Mouse (Mus musculus) mesoderm, embryonic 11.5 days (tissue): ENCODE measurements at regions not wholly inside any gene's neighbourhood (a gene's known extent, or its start where the extent isn't known, plus 50 kb on each side); places are given as distances from the start of the nearest gene placed in this dataset.

ENCODE experiments used
- DNase-seq: peaks from one replicate; pipeline ENCODE4 v3.0.0-alpha.2; 2012; ENCODE audit warnings: low read depth, low spot score

DNA sequence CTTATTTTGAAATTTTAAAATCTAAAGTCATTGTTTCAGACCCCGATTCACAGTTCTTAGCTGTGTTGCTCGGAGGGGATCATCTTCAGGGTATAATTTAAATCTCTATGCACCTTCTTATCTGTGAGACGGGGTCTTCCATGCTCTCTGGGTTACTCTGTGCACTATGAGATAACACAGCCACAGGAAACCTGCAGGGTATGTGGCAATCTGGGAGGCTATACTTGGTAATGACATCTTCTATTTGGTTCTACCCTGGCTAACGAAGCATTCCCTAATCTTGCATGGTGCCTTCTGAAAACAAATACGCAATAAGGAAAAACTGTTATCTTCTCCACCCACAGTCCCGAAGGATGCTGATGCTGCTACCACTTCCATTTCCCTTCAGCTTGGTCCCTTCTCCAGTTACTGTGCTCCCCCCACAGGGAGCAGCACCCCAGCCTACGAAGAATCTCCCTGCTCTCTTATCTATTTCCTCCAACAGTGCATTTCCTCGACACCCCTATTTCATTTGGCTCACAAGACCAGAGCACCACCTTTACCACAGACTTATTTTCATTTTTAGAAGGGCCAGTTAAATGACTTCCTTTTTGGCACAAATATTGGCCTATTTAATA is 378.2 kb downstream of the Gm9195 start:
- no peak for DNase-seq

- no peak for DNase-seq
Measured at GRCm38 (mm10) chr14:72110689-72111088, 380.9 kb downstream of the Gm9195 start.

DNA sequence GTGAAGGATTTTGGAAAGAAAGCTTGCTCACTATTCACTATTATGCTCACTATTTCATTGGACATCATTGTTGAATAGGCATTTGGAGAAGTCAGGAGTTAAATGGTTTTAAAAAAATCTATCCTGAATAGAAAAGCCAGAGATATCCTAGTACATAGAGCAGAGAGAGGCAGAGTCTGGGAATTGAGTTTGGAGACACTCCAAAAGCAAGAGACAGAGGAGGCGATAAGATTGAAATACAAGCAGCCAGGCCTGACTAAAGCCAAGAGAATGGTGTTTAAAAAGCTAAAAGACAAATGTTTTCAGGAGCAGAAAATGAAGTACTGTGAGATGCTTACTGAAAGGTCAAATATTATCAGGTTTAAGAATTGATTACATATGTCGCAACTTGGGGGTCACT is 400.1 kb downstream of the Gm9195 start:
- no peak for DNase-seq

DNA sequence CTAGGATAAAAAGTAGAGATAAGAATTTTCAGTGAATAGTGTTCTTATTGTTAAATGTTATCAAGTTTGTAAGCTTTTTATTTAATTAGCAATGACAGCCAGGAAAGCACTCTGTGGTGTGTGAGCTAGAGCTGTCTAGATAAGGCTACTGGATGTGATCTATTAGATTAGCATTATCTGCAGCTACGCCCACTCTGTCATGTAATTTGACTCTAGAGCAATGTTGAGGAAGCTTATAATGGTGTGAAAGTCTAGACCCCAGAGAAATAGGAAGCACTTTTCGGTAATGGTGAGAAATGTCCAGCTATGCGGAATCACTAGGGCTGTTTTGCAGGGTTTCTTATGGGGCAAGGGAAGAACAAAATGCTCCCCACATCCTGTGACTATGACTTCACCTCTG is 410.2 kb downstream of the Gm9195 start:
- DNase-seq = peak; percentile 2

DNA sequence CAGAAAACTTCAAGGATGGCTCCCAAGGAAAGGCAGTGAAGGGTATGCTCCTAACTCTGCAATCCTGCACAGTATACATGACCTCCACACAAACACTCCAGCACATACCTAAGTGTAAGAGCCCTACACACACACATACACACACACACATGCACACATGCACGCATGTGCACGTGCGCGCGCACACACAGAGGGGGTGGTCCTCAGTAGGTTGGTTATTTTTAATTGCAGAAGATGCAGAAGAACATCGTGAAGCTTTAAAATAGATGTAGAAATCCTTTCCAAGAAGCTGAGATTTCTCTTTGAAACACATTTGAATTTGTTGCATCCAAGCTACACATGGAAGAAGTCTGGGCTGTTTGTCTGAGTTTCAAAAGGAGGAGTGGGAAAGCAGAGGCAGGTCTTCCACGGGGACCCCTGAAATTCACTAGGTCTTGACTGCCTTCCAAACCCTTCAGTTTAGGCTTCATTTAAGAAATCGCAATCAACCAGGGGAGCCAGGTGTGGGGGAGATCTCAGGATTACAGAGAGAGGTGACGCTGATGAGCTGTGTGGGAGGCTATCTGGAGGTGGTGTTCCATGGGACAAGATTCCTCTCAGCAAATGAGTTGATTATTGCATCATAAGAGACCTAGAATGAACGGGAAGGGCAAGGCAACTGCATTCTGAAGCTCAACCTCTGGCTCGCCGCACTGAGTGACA is 427.4 kb downstream of the Gm9195 start:
- no peak for DNase-seq

DNA sequence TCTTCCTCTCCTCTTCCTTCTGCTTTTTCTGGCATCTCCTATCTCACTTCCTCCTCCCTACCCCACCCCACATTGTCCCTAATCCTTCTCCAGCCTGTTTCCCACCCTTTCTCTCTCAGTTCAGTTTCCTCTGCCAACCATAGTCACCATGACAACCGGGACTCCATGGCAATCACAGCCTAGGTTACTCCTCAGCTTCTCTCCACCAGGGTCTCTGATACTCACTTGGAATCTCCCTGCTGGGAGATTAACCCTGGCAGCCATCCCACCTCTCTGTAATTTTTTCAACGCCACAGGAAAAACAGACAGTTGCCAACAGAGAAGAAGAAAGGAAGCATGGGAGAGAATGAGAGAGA is 448.8 kb downstream of the Gm9195 start:
- peak; percentile 4 for DNase-seq

- peak; percentile 6 for DNase-seq
Measured at GRCm38 (mm10) chr14:72042112-72042880, 449.3 kb downstream of the Gm9195 start.

- DNase-seq = no peak
Measured at GRCm38 (mm10) chr14:72030396-72030795, 461.2 kb downstream of the Gm9195 start.

GRCm38 (mm10) chr14:72027362-72028020 is 464.1 kb downstream of the Gm9195 start:
- DNase-seq = no peak

DNA sequence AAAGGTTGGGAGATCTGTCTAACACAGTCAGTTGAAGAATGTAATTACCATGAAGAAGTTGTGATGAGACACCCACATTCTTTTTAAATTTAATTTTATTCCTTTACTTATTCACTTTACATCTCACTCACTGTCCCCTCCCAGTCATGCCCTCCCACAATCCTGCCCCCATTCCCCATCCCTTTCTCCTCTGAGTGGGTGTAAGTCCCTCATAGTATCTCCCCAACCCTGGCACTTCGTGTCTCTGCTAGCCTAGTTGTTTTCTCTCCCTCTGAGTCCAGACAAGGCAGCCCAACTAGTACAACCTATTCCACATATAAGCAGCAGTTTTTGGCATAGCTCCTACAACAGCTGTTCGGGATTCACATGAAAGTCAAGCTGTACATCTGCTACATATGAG is 487.3 kb downstream of the Gm9195 start:
- no peak for DNase-seq

GRCm38 (mm10) chr14:72002205-72003138 is 489.2 kb downstream of the Gm9195 start:
- DNase-seq = no peak

GRCm38 (mm10) chr14:71973016-71973415 is 518.6 kb downstream of the Gm9195 start:
- no peak for DNase-seq

- no peak for DNase-seq
Measured at GRCm38 (mm10) chr14:71972521-71972920, 519.1 kb downstream of the Gm9195 start.

DNA sequence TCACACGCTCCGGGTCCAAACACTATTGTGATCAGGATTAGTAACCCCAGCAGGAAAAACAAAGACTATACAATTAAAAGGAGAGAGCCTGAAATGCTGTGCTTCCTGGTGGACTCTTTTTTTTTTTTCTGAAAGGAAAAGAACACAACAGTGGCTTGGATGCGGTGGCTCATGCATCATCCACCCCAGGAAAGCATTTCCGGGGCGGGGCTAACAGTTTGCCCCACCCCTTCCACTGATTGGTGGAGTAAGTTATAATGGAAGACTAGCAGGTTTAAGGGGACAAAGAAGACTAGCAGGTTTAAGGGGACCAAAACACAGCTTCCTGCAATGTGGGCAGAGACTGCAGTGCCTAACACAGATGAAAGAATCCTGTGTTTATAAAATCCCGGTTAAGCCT is 524.0 kb downstream of the Gm9195 start:
- no peak for DNase-seq

- DNase-seq = no peak
Measured at GRCm38 (mm10) chr14:71963389-71964169, 528.1 kb downstream of the Gm9195 start.

- no peak for DNase-seq
Measured at GRCm38 (mm10) chr14:71948701-71949100, 542.9 kb downstream of the Gm9195 start.

DNA sequence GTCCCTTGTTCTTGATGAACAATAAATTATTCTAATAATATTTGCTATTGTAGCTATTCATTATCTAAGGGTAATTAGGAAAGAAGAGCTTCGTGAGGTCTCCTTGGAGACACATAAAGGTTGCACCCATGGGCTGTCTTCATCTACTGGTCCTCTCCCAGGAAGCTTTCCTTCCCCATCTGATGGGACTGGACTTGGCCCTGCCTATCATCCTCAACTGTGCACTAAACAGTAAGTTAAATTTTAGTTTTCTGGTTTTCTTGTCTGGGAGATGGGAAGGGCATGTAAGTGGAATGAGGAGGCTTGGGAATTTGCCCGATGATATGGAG is 554.5 kb downstream of the Gm9195 start:
- no peak for DNase-seq

- DNase-seq = no peak
Measured at GRCm38 (mm10) chr14:71936373-71937156, 555.1 kb downstream of the Gm9195 start.

GRCm38 (mm10) chr14:71915964-71916363 is 575.7 kb downstream of the Gm9195 start:
- no peak for DNase-seq

DNA sequence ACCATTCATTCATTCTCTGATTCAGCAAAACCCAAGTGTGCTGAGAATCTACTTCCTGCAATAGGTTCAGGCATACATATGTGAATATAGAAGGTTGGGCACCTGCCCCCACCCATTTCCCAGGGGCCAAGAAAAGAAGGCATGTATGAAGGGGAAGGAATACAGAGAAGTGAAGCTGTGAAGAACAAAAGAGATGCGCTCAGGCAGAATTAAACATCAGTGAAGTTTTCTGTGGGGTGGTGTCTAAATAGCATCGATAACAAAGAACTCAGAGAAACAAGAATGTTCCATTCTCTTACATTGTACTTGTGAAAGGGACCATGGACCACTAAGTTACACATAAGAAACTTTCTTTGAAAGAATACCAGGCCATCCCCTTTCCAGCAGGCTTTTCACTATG is 580.7 kb downstream of the Gm9195 start:
- DNase-seq = no peak
